Mouse (Mus musculus) cerebellum, adult 18-20 months (tissue): ENCODE results near the gene Ptrh2.

Source experiments
- DNase-seq, 2 experiments: peaks; one replicate each; pipeline ENCODE4 v3.0.0; 2021

Ptrh2 gene

GRCm38 (mm10) chr11:86683395-86684125, at the start of gene Ptrh2, which contains the start of gene Vmp1:
Gene Ptrh2, plus strand, starts transcription at chr11:86683985.
Gene Vmp1, minus strand, starts transcription at chr11:86683836.
- DNase-seq: peak; percentile 88 to 96

- DNase-seq: no peak
Measured at GRCm38 (mm10) chr11:86634396-86634795, 49.4 kb upstream of the Ptrh2 start.

GRCm38 (mm10) chr11:86637697-86638096, 46.1 kb upstream of the Ptrh2 start:
- no peak for DNase-seq

GRCm38 (mm10) chr11:86641714-86642113, 42.1 kb upstream of the Ptrh2 start:
- no peak for DNase-seq

- DNase-seq: no peak
Measured at GRCm38 (mm10) chr11:86644553-86644952, 39.2 kb upstream of the Ptrh2 start.

- no peak for DNase-seq
Measured at GRCm38 (mm10) chr11:86646136-86646834, 37.5 kb upstream of the Ptrh2 start.

GRCm38 (mm10) chr11:86646885-86647459, 36.8 kb upstream of the Ptrh2 start:
- no peak for DNase-seq

- DNase-seq: no peak
Measured at GRCm38 (mm10) chr11:86647706-86648447, 35.9 kb upstream of the Ptrh2 start.

- no peak for DNase-seq
Measured at GRCm38 (mm10) chr11:86649542-86649941, 34.2 kb upstream of the Ptrh2 start.

GRCm38 (mm10) chr11:86650676-86651075, 33.1 kb upstream of the Ptrh2 start:
- no peak for DNase-seq

- DNase-seq: no peak
Measured at GRCm38 (mm10) chr11:86652578-86652979, 31.2 kb upstream of the Ptrh2 start.

- DNase-seq: peak; percentile 32 to 48
Measured at GRCm38 (mm10) chr11:86653446-86653845, 30.3 kb upstream of the Ptrh2 start.

GRCm38 (mm10) chr11:86654096-86654495, 29.7 kb upstream of the Ptrh2 start:
- DNase-seq: no peak

- no peak for DNase-seq
Measured at GRCm38 (mm10) chr11:86655671-86656070, 28.1 kb upstream of the Ptrh2 start.

GRCm38 (mm10) chr11:86656849-86657567, 26.8 kb upstream of the Ptrh2 start:
- DNase-seq: no peak

GRCm38 (mm10) chr11:86657863-86658262, 25.9 kb upstream of the Ptrh2 start:
- DNase-seq: no peak

GRCm38 (mm10) chr11:86662986-86663895, 20.5 kb upstream of the Ptrh2 start:
- no peak for DNase-seq

- DNase-seq: no peak
Measured at GRCm38 (mm10) chr11:86663977-86664376, 19.8 kb upstream of the Ptrh2 start.

GRCm38 (mm10) chr11:86664406-86664805, 19.4 kb upstream of the Ptrh2 start:
- no peak for DNase-seq

- no peak for DNase-seq
Measured at GRCm38 (mm10) chr11:86667553-86667952, 16.2 kb upstream of the Ptrh2 start.

- DNase-seq: no peak
Measured at GRCm38 (mm10) chr11:86668169-86668568, 15.6 kb upstream of the Ptrh2 start.
